Mouse (Mus musculus): ENCODE measurements around the gene Aasdh.
"Not testable (repeated sequence)": the region's sequence is repeated elsewhere in the genome, so short reads cannot be mapped to it uniquely, and the experiment has no call there.

Gene Aasdh

GRCm38 (mm10) chr5:76905405-76906154 lies at the start of gene Aasdh:
TSS of gene Aasdh (minus strand) at chr5:76905514.
- DNase-seq (ENCODE audit: low spot score), result peak; percentile 96

GRCm38 (mm10) chr5:76954271-76954900 lies 49.1 kb upstream of the Aasdh start:
- no peak for DNase-seq (ENCODE audit: low spot score)

- DNase-seq (ENCODE audit: low spot score), result no peak
These were observed 48.5 kb upstream of the Aasdh start for GRCm38 (mm10) chr5:76953794-76954193.

GRCm38 (mm10) chr5:76952112-76953040 lies 47.1 kb upstream of the Aasdh start:
- peak; percentile 35 for DNase-seq (ENCODE audit: low spot score)

- peak; percentile 99 for DNase-seq (ENCODE audit: low spot score)
These were observed 46.1 kb upstream of the Aasdh start, which contains the start of the genes Paics and Ppat for GRCm38 (mm10) chr5:76951106-76952027. TSS of gene Paics (plus strand) at chr5:76951307. TSS of gene Ppat (minus strand) at chr5:76951578.

- DNase-seq (ENCODE audit: low spot score), result peak; percentile 41
These were observed 45.2 kb upstream of the Aasdh start for GRCm38 (mm10) chr5:76950343-76951105.

GRCm38 (mm10) chr5:76947758-76948157 lies 42.4 kb upstream of the Aasdh start:
- no peak for DNase-seq (ENCODE audit: low spot score)

GRCm38 (mm10) chr5:76947142-76947541 lies 41.8 kb upstream of the Aasdh start:
- DNase-seq (ENCODE audit: low spot score), result no peak

GRCm38 (mm10) chr5:76945678-76946033 lies 40.3 kb upstream of the Aasdh start:
- DNase-seq (ENCODE audit: low spot score), result no peak

- DNase-seq (ENCODE audit: low spot score), result no peak
These were observed 39.8 kb upstream of the Aasdh start for GRCm38 (mm10) chr5:76944965-76945677.

- DNase-seq (ENCODE audit: low spot score), result no peak
These were observed 37.2 kb upstream of the Aasdh start for GRCm38 (mm10) chr5:76942505-76942904.

- no peak for DNase-seq (ENCODE audit: low spot score)
These were observed 36.7 kb upstream of the Aasdh start for GRCm38 (mm10) chr5:76941975-76942374.

GRCm38 (mm10) chr5:76939717-76940116 lies 34.4 kb upstream of the Aasdh start:
- DNase-seq (ENCODE audit: low spot score), result no peak

- DNase-seq (ENCODE audit: low spot score), result peak; percentile 53
These were observed 24.0 kb upstream of the Aasdh start for GRCm38 (mm10) chr5:76929180-76929877.

GRCm38 (mm10) chr5:76928124-76928832 lies 23.0 kb upstream of the Aasdh start:
- no peak for DNase-seq (ENCODE audit: low spot score)

GRCm38 (mm10) chr5:76924296-76924695 lies 19.0 kb upstream of the Aasdh start:
- DNase-seq (ENCODE audit: low spot score), result no peak

- DNase-seq (ENCODE audit: low spot score), result no peak
These were observed 18.1 kb upstream of the Aasdh start for GRCm38 (mm10) chr5:76923428-76923827.

- no peak for DNase-seq (ENCODE audit: low spot score)
These were observed 17.5 kb upstream of the Aasdh start for GRCm38 (mm10) chr5:76922833-76923232.

- not testable (repeated sequence) for DNase-seq (ENCODE audit: low spot score)
These were observed 7.2 kb upstream of the Aasdh start for GRCm38 (mm10) chr5:76912522-76912921.

All from embryo, embryonic 10 days (tissue).